Mouse (Mus musculus) CH12.LX (cell line): ENCODE measurements around the gene Uba2.

Experiments used
- BHLHE40 ChIP-seq: IDR thresholded peaks from 2 replicates; pipeline ENCODE4 v1.6.1; 2011; ENCODE audit warnings: mild to moderate bottlenecking, low read depth, low read length, improper control_type of control experiment
- CTCF ChIP-seq, 2 experiments: IDR thresholded peaks in 1 of 2; conservative IDR thresholded peaks in 1 of 2; 2 replicates each; pipeline ENCODE4 v1.5.1; 2011 to 2012; ENCODE audit warnings: low read depth in 2 of 2, low read length in 2 of 2, improper control_type of control experiment in 1 of 2, inconsistent platforms in 1 of 2, mild to moderate bottlenecking in 1 of 2, moderate library complexity in 1 of 2
- E2F4 ChIP-seq: IDR thresholded peaks from 2 replicates; pipeline ENCODE4 v1.6.1; 2011; ENCODE audit warnings: low read depth, low read length, improper control_type of control experiment; ENCODE audit not compliant: insufficient replicate concordance
- ELF1 ChIP-seq: IDR thresholded peaks from 2 replicates; pipeline ENCODE4 v1.6.1; 2014; ENCODE audit warnings: low read depth, mild to moderate bottlenecking, inconsistent platforms, low read length, improper control_type of control experiment
- EP300 ChIP-seq: IDR thresholded peaks from 2 replicates; pipeline ENCODE4 v1.6.1; 2011; ENCODE audit warnings: low read length, improper control_type of control experiment
- JUND ChIP-seq: conservative IDR thresholded peaks from 2 replicates; pipeline ENCODE4 v1.6.1; 2011; ENCODE audit warnings: low read depth, low read length, improper control_type of control experiment
- KAT2A ChIP-seq: IDR thresholded peaks from 2 replicates; pipeline ENCODE4 v1.6.1; 2012; ENCODE audit warnings: low read length, improper control_type of control experiment, inconsistent platforms; ENCODE audit not compliant: insufficient replicate concordance
- MAX ChIP-seq: IDR thresholded peaks from 2 replicates; pipeline ENCODE4 v1.6.1; 2011; ENCODE audit warnings: low read length, improper control_type of control experiment
- POLR2A ChIP-seq: IDR thresholded peaks from 2 replicates; pipeline ENCODE4 v1.6.1; 2011; ENCODE audit warnings: low read depth, mild to moderate bottlenecking, improper control_type of control experiment, low read length
- RAD21 ChIP-seq: IDR thresholded peaks from 2 replicates; pipeline ENCODE4 v1.6.1; 2011; ENCODE audit warnings: low read depth, mild to moderate bottlenecking, low read length, improper control_type of control experiment, moderate library complexity
- SIN3A ChIP-seq: IDR thresholded peaks from 2 replicates; pipeline ENCODE4 v1.6.1; 2012; ENCODE audit warnings: low read length, improper control_type of control experiment, inconsistent platforms
- UBTF ChIP-seq: IDR thresholded peaks from 2 replicates; pipeline ENCODE4 v1.6.1; 2012; ENCODE audit warnings: low read depth, mild to moderate bottlenecking, inconsistent platforms, low read length, improper control_type of control experiment, moderate library complexity
- ZC3H11A ChIP-seq: IDR thresholded peaks from 2 replicates; pipeline ENCODE4 v1.6.1; 2012; ENCODE audit warnings: low read depth, mild to moderate bottlenecking, inconsistent platforms, low read length, improper control_type of control experiment
- ZNF384 ChIP-seq: IDR thresholded peaks from 2 replicates; pipeline ENCODE4 v1.6.1; 2012; ENCODE audit warnings: low read depth, low read length, improper control_type of control experiment, inconsistent platforms

- TF ChIP-seq POLR2A (no peak), CTCF (conservative IDR thresholded peaks at IDR 0.05 in 1 of 2, IDR thresholded peaks at IDR 0.05 in 1 of 2; ENCODE audit: low read depth in 2 of 2, low read length in 2 of 2) (no peak), MAX (no peak), JUND (no peak), ZNF384 (no peak), RAD21 (no peak), KAT2A (no peak), UBTF (no peak), BHLHE40 (no peak), E2F4 (no peak), EP300 (no peak), ZC3H11A (no peak), ELF1 (no peak), SIN3A (no peak)
Observed at GRCm38 (mm10) chr7:34131959-34132354, 37.4 kb downstream of the Uba2 start.
